Mouse (Mus musculus): ENCODE data around the gene Vmn2r87.
"Not testable (repeated sequence)": the region's sequence is repeated elsewhere in the genome, so short reads cannot be mapped to it uniquely, and the experiment has no call there.

DNA sequence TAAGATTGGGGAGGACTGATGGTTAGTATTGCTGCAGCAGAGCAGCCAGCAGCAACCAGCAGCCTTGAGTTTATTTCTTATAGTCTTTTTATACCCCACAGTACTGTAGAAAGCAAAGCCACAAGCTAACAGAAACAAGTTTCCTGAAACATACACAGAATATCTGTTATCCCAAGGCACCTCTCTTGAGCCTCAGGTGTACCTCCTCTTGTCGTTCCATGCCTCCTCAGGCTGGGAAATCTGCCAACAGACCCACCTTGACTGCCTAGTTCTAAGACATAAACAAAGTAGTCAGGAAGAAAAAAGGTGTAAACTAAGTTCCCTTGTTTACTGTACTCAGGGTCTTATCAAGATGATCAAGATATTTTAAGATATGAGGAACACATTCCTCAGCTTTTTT is 47.1 kb upstream of the Vmn2r87 start:
- TF ChIP-seq CTCF (IDR thresholded peaks at IDR 0.05; ENCODE audit: borderline replicate concordance, extremely low read depth, insufficient read depth, insufficient read length); POLR2A (IDR thresholded peaks at IDR 0.05; ENCODE audit: borderline replicate concordance, extremely low read depth, insufficient read depth, insufficient read length, poor library complexity, severe bottlenecking): not testable (repeated sequence)

Data from brain, embryonic 14.5 days (tissue).